Mouse (Mus musculus) liver, embryonic 15.5 days (tissue): ENCODE results near the gene Sdsl. TPM values are rescaled to one million over a fixed set of nuclear protein-coding genes. Genes with fewer than 3 reads are reported as not detected.

Experiments used
- ATAC-seq: fragments of 200-750 bp; cut with Nextera tagmentation; 2 replicates; pipeline ENCODE4 v1.8.0; 2017; ENCODE audit warnings: moderate number of reproducible peaks, mild to moderate bottlenecking, moderate library complexity; ENCODE audit not compliant: insufficient read depth
- H3K27ac ChIP-seq: fragments of 300-500 bp; sonication (generic); replicated peaks from 2 replicates; pipeline ENCODE4 v1.5.1; 2015; ENCODE audit warnings: mild to moderate bottlenecking, inconsistent platforms
- H3K27me3 ChIP-seq: fragments of 300-500 bp; sonication (generic); 2 replicates; pipeline ENCODE4 v1.6.1; 2015; ENCODE audit warnings: mild to moderate bottlenecking, inconsistent platforms
- H3K36me3 ChIP-seq: fragments of 300-500 bp; sonication (generic); replicated peaks from 2 replicates; pipeline ENCODE4 v1.6.1; 2015; ENCODE audit warnings: moderate library complexity, mild to moderate bottlenecking, inconsistent platforms
- H3K4me1 ChIP-seq: fragments of 300-500 bp; sonication (generic); replicated peaks from 2 replicates; pipeline ENCODE4 v1.6.1; 2015; ENCODE audit warnings: inconsistent platforms
- H3K4me2 ChIP-seq: fragments of 300-500 bp; sonication (generic); 2 replicates; pipeline ENCODE4 v1.6.1; 2015; ENCODE audit warnings: moderate library complexity, mild to moderate bottlenecking, inconsistent platforms
- H3K4me3 ChIP-seq: fragments of 300-500 bp; sonication (generic); replicated peaks from 2 replicates; pipeline ENCODE4 v1.5.1; 2015; ENCODE audit warnings: mild to moderate bottlenecking, inconsistent platforms
- H3K9ac ChIP-seq: fragments of 300-500 bp; sonication (generic); 2 replicates; pipeline ENCODE4 v1.6.1; 2015; ENCODE audit warnings: moderate library complexity, mild to moderate bottlenecking, inconsistent platforms
- H3K9me3 ChIP-seq: fragments of 300-500 bp; sonication (generic); replicated peaks from 2 replicates; pipeline ENCODE4 v1.6.1; 2016; ENCODE audit warnings: inconsistent platforms
- WGBS: fragments of 180-500 bp; shearing (Covaris S2); methylation state at CpG from one replicate; pipeline ENCODE4 v1.1.7; 2015; ENCODE audit warnings: mixed read lengths; ENCODE audit not compliant: insufficient replicate concordance; 5-methylcytosine and 5-hydroxymethylcytosine counted together
- polyA plus RNA-seq: library from polyadenylated mRNA; unstranded; fragments of >200 nt; fragmentation: Nextera tagmentation; extraction: Ambion mirVana; gene quantifications from 2 replicates; pipeline ENCODE4 v1.2.1, GENCODE M21; 2015

Gene Sdsl
- polyA plus RNA-seq, result 4.5 and 5.8 TPM in 2 replicates

DNA sequence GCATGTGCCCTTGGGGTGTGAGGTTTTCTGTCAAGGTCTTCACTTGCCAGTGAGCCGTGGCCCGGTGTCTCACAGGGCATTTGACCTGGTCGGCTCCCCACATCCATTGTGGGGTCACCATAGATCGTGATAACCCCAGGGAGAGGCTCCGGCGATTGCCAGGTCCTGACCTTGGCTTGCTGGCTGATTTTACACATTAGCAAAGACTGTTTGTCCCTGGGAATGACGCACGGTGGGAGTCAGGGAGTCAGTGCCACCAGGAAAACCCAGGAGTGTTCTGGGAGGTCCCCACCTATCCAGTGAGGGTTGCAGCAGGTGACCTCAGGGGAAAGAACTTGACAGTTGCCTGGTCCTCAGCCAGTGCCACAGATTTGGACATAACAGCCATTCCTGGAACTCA is at the start of gene Sdsl:
TSS of gene Sdsl (minus strand) at position 41 of the 400 bp plus-strand sequence.
- ATAC-seq, result no peak
- peaks cover 31% of the 10 kb centered on the region for H3K27me3 ChIP-seq

DNA sequence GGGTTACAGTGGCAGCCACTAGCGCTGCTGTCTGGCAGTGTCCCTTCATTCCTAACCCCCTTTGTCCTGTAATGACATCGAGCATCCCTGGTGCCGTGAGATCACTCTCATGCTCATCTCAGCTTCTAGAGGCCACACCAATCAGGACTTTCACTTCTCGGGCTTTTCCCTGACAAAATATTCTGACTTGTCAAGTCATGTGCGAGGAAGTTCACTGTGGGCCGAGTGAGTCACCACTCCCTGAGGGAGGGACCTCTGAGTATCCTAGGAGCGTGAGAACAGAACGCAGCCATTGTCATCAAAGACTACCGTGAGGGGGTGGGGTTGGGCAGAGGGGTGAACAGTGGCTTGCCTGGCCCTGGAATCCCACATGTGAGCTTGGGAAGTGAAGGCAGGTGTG is 44.9 kb upstream of the Sdsl start:
- Histone ChIP-seq H3K9ac (no peak overlapping the region), H3K27ac (no peak overlapping the region), H3K4me2 (no peak overlapping the region), H3K9me3 (no peaks in the 10 kb centered on the region), H3K4me1 (peaks cover 43% of the 10 kb centered on the region), H3K4me3 (no peak overlapping the region), H3K36me3 (peaks cover 28% of the 10 kb centered on the region), H3K27me3 (no peaks in the 10 kb centered on the region)
- ATAC-seq, result no peak
- WGBS, result 54% methylated on average over 9 of the region's 9 CpGs

More for the DNA sequence above, at the start of gene Sdsl:
- Histone ChIP-seq H3K9me3 (no peaks in the 10 kb centered on the region), H3K27ac (no peak within 1 kb of the TSS), H3K9ac (no peak within 1 kb of the TSS), H3K36me3 (no peaks in the 10 kb centered on the region), H3K4me1 (peaks cover 3% of the 10 kb centered on the region; the same call in 1 of the 2 replicates), H3K4me3 (no peak within 1 kb of the TSS), H3K4me2 (no peak within 1 kb of the TSS)
- 44% methylated on average over 8 of the region's 8 CpGs for WGBS

DNA sequence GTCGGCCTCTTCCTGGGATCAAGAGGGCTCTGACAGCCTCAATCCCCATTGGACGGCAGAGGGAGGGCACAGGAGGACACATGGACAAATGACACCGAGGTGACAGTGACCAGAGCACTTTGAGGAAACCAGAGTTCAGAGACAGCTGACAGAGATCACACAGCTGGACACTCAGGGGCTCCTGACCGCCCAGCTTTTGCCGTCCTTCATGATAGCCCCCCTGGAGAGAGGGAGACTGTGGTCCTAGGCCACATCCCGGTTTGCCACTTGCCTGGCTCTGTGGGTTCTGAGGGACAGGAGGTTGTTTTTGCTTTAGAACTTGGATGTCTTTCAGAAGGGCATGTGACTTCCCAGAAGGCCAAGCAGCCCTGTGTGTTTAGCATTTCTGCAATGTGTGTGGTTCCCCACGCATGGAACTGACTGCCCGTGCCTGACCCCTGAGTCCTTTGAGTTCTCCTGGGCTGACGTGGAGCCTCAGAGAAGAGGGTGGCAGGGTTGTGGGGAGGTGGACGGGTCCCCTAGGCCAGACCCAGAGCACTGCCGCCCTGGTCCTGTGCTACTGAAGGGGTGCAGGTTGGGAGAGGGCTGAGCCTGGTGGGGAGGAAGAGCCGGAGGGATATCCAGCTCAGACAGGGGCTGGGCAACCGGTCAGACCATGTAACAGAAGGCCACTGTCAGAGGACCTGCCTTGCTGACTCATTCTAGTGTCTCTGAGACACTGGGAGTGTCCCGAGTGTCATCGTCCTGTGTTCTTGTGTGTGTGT is 43.8 kb upstream of the Sdsl start:
- Histone ChIP-seq H3K4me1 (peaks cover 54% of the 10 kb centered on the region), H3K4me3 (no peak overlapping the region), H3K27ac (0 out of 2 replicates have a peak overlapping the region, but pooled peaks have one; percentile 7), H3K4me2 (peak overlapping the region; percentile 0; the same call in 1 of the 2 replicates), H3K9ac (no peak overlapping the region), H3K27me3 (peaks cover 9% of the 10 kb centered on the region; the same call in 1 of the 2 replicates), H3K9me3 (no peaks in the 10 kb centered on the region), H3K36me3 (peaks cover 18% of the 10 kb centered on the region)
- ATAC-seq, result no peak
- WGBS, result 59% methylated on average over 15 of the region's 15 CpGs

DNA sequence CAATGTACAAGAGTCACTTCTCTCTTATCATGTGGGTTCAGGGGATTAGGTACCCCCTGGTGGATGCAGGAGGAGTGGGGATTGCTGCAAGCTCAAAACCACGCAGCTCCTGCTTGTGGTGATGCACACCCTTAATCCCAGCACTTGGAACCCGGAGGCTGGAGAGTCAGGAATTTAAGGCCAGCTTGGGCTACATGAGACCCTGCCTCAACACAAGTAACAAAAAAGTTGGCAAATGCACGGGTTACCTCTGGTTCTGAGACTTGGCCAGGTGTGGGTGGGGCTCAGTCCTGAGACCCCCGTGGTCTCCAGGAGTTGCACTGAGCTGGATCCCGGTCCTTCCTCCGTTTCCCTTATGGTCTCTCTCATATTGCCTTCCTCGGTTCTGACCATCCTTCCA is 42.8 kb upstream of the Sdsl start:
- Histone ChIP-seq H3K4me3 (no peak overlapping the region), H3K9ac (no peak overlapping the region), H3K36me3 (peaks cover 12% of the 10 kb centered on the region; the same call in 1 of the 2 replicates), H3K9me3 (no peaks in the 10 kb centered on the region), H3K4me1 (peaks cover 64% of the 10 kb centered on the region), H3K27ac (no peak overlapping the region), H3K4me2 (no peak overlapping the region), H3K27me3 (peaks cover 10% of the 10 kb centered on the region; the same call in 1 of the 2 replicates)
- WGBS, result 70% methylated on average over 7 of the region's 7 CpGs
- no peak for ATAC-seq

DNA sequence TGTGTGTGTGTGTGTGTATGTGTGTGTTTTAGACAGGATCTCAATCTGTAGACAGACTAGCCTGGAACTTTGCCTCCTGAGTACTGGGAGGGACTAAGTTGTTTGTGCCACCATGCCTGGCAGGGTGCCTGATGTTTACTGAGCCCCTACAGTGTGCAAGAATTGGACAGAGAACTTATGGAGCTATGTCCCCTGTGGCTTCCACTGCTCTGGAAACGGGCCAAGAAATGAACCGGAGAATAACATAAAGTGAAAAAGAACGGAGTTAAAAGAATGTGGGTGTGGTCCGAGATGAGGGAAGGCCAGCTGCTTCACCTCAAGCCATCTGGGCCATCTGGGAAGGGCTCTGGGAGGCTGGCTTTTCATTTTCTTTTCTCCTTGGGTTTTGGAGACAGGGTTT is 42.1 kb upstream of the Sdsl start:
- Histone ChIP-seq H3K9me3 (no peaks in the 10 kb centered on the region), H3K27ac (no peak overlapping the region), H3K4me1 (peaks cover 64% of the 10 kb centered on the region), H3K4me3 (no peak overlapping the region), H3K4me2 (no peak overlapping the region), H3K36me3 (peaks cover 9% of the 10 kb centered on the region; the same call in 1 of the 2 replicates), H3K9ac (no peak overlapping the region), H3K27me3 (peaks cover 10% of the 10 kb centered on the region; the same call in 1 of the 2 replicates)
- WGBS, result 56% methylated on average over 4 of the region's 4 CpGs
- no peak for ATAC-seq

DNA sequence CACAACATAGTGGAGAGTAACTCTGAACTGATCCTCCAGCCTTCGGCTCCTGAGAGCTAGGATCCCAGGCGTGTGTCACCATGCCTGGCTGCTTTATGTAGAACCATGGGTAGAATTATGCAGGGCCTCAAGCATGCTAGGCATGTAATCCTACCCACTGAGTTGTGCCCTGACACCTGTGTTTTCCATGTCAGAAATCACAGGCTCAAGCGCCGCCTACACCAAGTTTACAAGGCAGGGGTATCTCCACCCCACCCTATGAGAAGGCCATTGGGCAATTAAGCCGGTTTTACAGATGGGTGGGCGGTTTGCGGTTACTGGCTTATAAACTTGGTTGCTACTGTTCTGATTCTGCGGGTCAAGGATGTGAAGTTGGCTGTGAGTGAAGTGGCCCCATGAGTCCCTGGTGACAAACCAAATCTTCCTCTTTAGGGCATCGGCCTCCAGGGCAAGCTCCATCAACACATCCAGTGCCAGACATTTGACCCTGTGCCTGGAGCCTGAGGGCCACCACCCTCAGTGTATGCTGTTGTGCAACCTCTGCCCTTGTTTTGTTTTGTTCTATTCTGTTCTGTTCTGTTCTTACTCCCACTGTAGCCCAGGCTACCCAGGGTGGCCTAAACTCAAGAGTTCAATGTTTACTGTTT is 41.5 kb upstream of the Sdsl start:
- Histone ChIP-seq H3K36me3 (0 out of 2 replicates have a peak, but pooled peaks cover 5% of the 10 kb centered on the region), H3K9me3 (no peaks in the 10 kb centered on the region), H3K27me3 (peaks cover 10% of the 10 kb centered on the region; the same call in 1 of the 2 replicates), H3K4me3 (no peak overlapping the region), H3K4me2 (peak overlapping the region; percentile 3; the same call in 1 of the 2 replicates), H3K4me1 (peaks cover 64% of the 10 kb centered on the region), H3K27ac (no peak overlapping the region), H3K9ac (no peak overlapping the region)
- WGBS, result 78% methylated on average over 9 of the region's 9 CpGs
- no peak for ATAC-seq

DNA sequence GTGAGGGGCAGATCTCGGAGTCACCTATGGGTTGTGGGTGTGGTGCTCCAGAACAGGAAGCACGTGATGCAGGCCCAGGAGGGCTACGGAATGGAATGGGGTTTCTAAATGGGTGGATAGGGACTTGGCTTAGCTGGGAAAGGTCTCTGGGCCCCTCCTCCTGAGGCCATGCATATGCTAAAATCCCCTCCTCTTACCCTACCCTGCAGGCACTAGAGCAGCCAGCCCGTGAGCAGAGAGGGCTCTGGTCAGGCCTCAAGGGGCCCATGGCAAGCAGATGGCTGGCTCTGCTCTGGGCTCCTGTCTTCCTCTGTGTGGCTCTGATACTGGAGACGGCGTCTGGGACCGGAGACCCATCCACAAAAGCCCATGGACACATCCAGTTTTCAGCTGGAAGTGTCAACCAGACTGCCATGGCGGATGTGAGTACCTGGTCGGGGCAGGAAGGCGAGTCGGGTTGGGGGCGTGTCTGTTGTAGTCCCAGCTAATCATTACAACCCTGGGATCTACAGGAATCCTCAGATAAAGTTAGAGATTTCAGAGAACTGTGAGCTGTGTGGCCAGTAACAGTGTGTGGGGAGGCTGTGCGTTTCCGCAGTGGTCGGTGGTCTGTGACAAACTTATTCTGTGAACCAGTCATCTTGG is 40.4 kb upstream of the Sdsl start:
- Histone ChIP-seq H3K36me3 (0 out of 2 replicates have a peak, but pooled peaks cover 5% of the 10 kb centered on the region), H3K4me1 (peaks cover 64% of the 10 kb centered on the region), H3K27me3 (peaks cover 10% of the 10 kb centered on the region; the same call in 1 of the 2 replicates), H3K4me3 (peak overlapping the region; percentile 62; the same call in 1 of the 2 replicates), H3K9me3 (no peaks in the 10 kb centered on the region), H3K9ac (no peak overlapping the region), H3K27ac (no peak overlapping the region), H3K4me2 (peak overlapping the region; percentile 77)
- WGBS, result 57% methylated on average over 15 of the region's 15 CpGs
- ATAC-seq, result no peak

DNA sequence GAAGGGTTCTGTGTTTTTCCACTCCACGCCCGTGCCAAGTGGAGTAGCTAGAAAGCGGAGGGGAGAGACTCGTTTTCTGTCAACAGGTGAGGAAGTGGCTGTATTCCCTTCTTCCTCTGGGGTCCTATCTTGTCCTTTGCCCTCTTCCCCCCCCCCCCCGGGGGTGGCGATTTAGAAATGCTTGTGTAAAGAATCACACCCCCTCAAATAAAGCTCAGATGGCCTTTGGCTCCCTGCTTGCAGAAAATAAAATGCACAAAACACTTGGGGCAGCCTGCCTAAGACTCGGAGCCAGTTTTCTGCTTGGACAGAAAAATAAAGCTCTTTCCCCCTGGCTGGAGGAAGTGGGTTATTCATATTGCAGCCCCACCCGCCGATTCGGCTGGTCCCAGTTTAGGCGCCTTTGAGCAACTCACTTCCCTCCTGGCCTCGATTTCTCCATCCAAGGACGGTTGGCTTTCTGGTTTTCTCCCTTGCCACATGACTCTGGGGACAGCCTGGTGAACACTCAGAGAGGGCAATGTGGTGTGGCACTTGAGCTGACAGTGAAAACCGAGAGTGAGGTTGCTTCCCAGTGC is 39.1 kb upstream of the Sdsl start:
- peak overlapping the region; percentile 53 for H3K9ac ChIP-seq
- peak overlapping the region; percentile 62 for H3K4me3 ChIP-seq
- peak overlapping the region; percentile 77 for H3K4me2 ChIP-seq
- H3K9me3 ChIP-seq, result no peaks in the 10 kb centered on the region
- peak overlapping the region; percentile 71 for H3K27ac ChIP-seq
- H3K4me1 ChIP-seq, result peaks cover 54% of the 10 kb centered on the region
- peaks cover 10% of the 10 kb centered on the region; the same call in 1 of the 2 replicates for H3K27me3 ChIP-seq
- H3K36me3 ChIP-seq, result 0 out of 2 replicates have a peak, but pooled peaks cover 5% of the 10 kb centered on the region
- ATAC-seq, result 0 out of 2 replicates have a peak, but pooled peaks have one; percentile 1
- 5% methylated on average over 14 of the region's 14 CpGs for WGBS

DNA sequence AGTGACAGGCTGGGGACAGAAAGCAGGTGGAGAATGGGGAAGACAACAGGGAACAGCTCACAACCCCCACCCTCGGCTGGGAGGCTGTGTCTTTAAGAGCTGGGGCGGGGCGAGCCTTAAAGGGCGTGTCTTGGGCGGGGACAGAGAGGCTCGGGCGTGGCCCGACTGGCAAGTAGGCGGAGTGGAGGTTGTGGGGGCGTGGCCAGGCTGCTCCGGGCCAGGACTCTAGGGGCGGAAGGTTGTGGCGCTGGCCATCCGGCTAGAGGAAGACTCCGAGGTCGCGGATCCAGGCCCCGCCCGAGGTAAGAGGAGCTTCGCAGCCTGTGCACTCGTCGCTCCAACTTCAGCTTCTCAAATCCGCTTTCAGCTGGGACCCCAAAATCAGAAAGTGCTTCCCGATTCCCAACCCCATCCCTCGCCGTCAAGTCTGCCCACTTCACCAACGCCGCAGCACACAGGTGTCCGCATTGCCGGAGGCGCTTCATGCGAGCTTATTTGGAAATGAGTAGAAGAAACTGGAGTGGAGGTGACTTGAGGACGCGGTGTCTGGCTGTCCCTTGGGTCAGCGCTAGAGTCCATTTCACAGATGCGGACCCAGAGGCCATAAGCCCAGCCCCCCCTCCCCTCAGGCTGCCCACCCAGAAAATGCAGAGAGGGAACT is 38.5 kb upstream of the Sdsl start, which contains the start of gene Slc8b1:
TSS of gene Slc8b1 (plus strand) at position 187 of the 661 bp plus-strand sequence.
- 0 out of 2 replicates have a peak, but pooled peaks cover 5% of the 10 kb centered on the region for H3K36me3 ChIP-seq
- H3K4me1 ChIP-seq, result peaks cover 48% of the 10 kb centered on the region
- ATAC-seq, result peak; percentile 86
- H3K9ac ChIP-seq, result peak within 1 kb of the TSS; percentile 53
- peaks cover 10% of the 10 kb centered on the region; the same call in 1 of the 2 replicates for H3K27me3 ChIP-seq
- peak within 1 kb of the TSS; percentile 62 for H3K4me3 ChIP-seq
- under 1% methylated on average over 36 of the region's 36 CpGs for WGBS
- peak within 1 kb of the TSS; percentile 77 for H3K4me2 ChIP-seq
- H3K9me3 ChIP-seq, result no peaks in the 10 kb centered on the region
- peak within 1 kb of the TSS; percentile 71 for H3K27ac ChIP-seq

DNA sequence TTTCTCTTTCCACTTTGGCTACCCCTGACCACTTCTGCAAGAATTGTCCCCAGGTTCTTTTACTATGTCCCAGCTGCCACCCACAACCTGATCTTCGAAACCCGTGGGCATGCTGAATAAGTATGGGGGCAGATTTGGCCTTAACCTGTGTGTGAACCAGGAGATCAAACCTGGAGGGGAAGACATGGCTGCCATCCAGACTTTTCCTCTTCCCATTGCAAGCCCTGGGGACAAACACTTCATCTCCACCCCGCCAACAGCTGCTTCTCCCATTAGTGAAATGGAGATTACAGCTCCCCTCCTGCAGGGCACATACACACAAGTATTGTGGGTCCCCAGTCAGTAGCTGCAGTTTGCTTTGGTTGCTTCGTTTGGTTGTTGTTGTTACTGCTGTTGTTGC is 34.7 kb upstream of the Sdsl start:
- no peak for ATAC-seq

More for the DNA sequence above, 34.7 kb upstream of the Sdsl start:
- 47% methylated on average over 4 of the region's 4 CpGs for WGBS
- Histone ChIP-seq H3K4me2 (no peak overlapping the region), H3K27me3 (peaks cover 10% of the 10 kb centered on the region; the same call in 1 of the 2 replicates), H3K36me3 (no peaks in the 10 kb centered on the region), H3K9me3 (no peaks in the 10 kb centered on the region), H3K4me1 (peaks cover 38% of the 10 kb centered on the region), H3K27ac (no peak overlapping the region), H3K4me3 (no peak overlapping the region), H3K9ac (no peak overlapping the region)
